Mouse (Mus musculus): ENCODE measurements around the gene 1700020A23Rik. TPM values are rescaled to one million over a fixed set of nuclear protein-coding genes. Genes with fewer than 3 reads are reported as not detected.

1700020A23Rik gene
- polyA plus RNA-seq (2017; shearing (Covaris generic)) = 1 to 10 TPM in 1 of 2 experiments, under 1 TPM in 1; 0.37 to 1.1 TPM

GRCm38 (mm10) chr2:130404939-130405338 lies at the start of gene 1700020A23Rik, which contains the start of gene Gm28372:
TSS of gene 1700020A23Rik (plus strand) at chr2:130405259.
TSS of gene Gm28372 (plus strand) at chr2:130405239.

GRCm38 (mm10) chr2:130397186-130397985 lies 7.7 kb upstream of the 1700020A23Rik start, which contains the start of gene Cpxm1:
TSS of gene Cpxm1 (minus strand) at chr2:130397574.

GRCm38 (mm10) chr2:130406178-130406577 lies 1.1 kb downstream of the 1700020A23Rik start, which contains the start of gene Tmem239:
TSS of gene Tmem239 (plus strand) at chr2:130406478.

GRCm38 (mm10) chr2:130424126-130424853 lies 19.2 kb downstream of the 1700020A23Rik start, which contains the start of the genes Vps16 and Pced1a:
TSS of gene Vps16 (plus strand) at chr2:130424339.
TSS of gene Pced1a (minus strand) at chr2:130424701.

GRCm38 (mm10) chr2:130449794-130450433 lies 44.9 kb downstream of the 1700020A23Rik start, which contains the start of gene Ptpra:
TSS of gene Ptpra (plus strand) at chr2:130450278.

Other genes starting within 250 kb of the 1700020A23Rik start
- gene Snrpb, start 225.9 kb upstream of the 1700020A23Rik start, polyA plus RNA-seq (2017; shearing (Covaris generic)) = 100 to 1,000 TPM; 397 to 432 TPM
- gene Tmc2, start 210.1 kb upstream of the 1700020A23Rik start, polyA plus RNA-seq (2017; shearing (Covaris generic)) = under 1 TPM in 1 of 2 experiments, not detected in 1; 0.34 TPM
- 100 to 1,000 TPM; 218 to 313 TPM for gene Nop56, start 130.8 kb upstream of the 1700020A23Rik start, polyA plus RNA-seq (2017; shearing (Covaris generic))
- gene Idh3b, start 120.7 kb upstream of the 1700020A23Rik start, polyA plus RNA-seq (2017; shearing (Covaris generic)) = 100 to 1,000 TPM; 178 to 182 TPM
- gene Ebf4, start 110.1 kb upstream of the 1700020A23Rik start, polyA plus RNA-seq (2017; shearing (Covaris generic)) = under 1 TPM in 1 of 2 experiments, not detected in 1; 0.11 TPM
- 1 to 10 TPM in 1 of 2 experiments, under 1 TPM in 1; 0.43 to 3.3 TPM for gene Cpxm1, start 7.7 kb upstream of the 1700020A23Rik start, polyA plus RNA-seq (2017; shearing (Covaris generic))
- gene Gm28372, start within 50 bp of the 1700020A23Rik start, polyA plus RNA-seq (2017; shearing (Covaris generic)) = not detected
- gene Tmem239, start 1.2 kb downstream of the 1700020A23Rik start, polyA plus RNA-seq (2017; shearing (Covaris generic)) = not detected
- gene Vps16, start 19.1 kb downstream of the 1700020A23Rik start, polyA plus RNA-seq (2017; shearing (Covaris generic)) = 100 to 1,000 TPM; 223 to 274 TPM
- 10 to 100 TPM; 14.8 to 18.5 TPM for gene Pced1a, start 19.4 kb downstream of the 1700020A23Rik start, polyA plus RNA-seq (2017; shearing (Covaris generic))
- gene Ptpra, start 45.0 kb downstream of the 1700020A23Rik start, polyA plus RNA-seq (2017; shearing (Covaris generic)) = 100 to 1,000 TPM; 169 to 209 TPM
- 100 to 1,000 TPM; 108 to 124 TPM for gene Mrps26, start 158.5 kb downstream of the 1700020A23Rik start, polyA plus RNA-seq (2017; shearing (Covaris generic))
- 1 to 10 TPM in 1 of 2 experiments, under 1 TPM in 1; 0.61 to 3.0 TPM for gene Oxt, start 170.9 kb downstream of the 1700020A23Rik start, polyA plus RNA-seq (2017; shearing (Covaris generic))
- gene Avp, start 177.3 kb downstream of the 1700020A23Rik start, polyA plus RNA-seq (2017; shearing (Covaris generic)) = not detected
- 10 to 100 TPM; 14.5 to 19.7 TPM for gene Fastkd5, start 224.8 kb downstream of the 1700020A23Rik start, polyA plus RNA-seq (2017; shearing (Covaris generic))
- 10 to 100 TPM in 1 of 2 experiments, 1 to 10 TPM in 1; 9.7 to 16.8 TPM for gene Ubox5, start 224.8 kb downstream of the 1700020A23Rik start, polyA plus RNA-seq (2017; shearing (Covaris generic))
- gene Lzts3, start 237.5 kb downstream of the 1700020A23Rik start, polyA plus RNA-seq (2017; shearing (Covaris generic)) = 1 to 10 TPM in 1 of 2 experiments, under 1 TPM in 1; 0.66 to 1.9 TPM